Mouse (Mus musculus) ovary, adult 18-20 months (tissue): ENCODE data around the gene Gm10591.
"Not testable (repeated sequence)": the region's sequence is repeated elsewhere in the genome, so short reads cannot be mapped to it uniquely, and the experiment has no call there.

ENCODE experiments used
- DNase-seq: peaks from one replicate; pipeline ENCODE4 v3.0.0; 2022; ENCODE audit warnings: low spot score, mixed read lengths

Gm10591 gene

GRCm38 (mm10) chr4:42611895-42612294 lies at the start of gene Gm10591:
Gene Gm10591 (plus strand): TSS chr4:42612195.
- not testable (repeated sequence) for DNase-seq

GRCm38 (mm10) chr4:42629419-42629818 lies 17.4 kb downstream of the Gm10591 start, which contains the start of gene Gm2564:
Gene Gm2564 (plus strand): TSS chr4:42629719.
- not testable (repeated sequence) for DNase-seq

DNA sequence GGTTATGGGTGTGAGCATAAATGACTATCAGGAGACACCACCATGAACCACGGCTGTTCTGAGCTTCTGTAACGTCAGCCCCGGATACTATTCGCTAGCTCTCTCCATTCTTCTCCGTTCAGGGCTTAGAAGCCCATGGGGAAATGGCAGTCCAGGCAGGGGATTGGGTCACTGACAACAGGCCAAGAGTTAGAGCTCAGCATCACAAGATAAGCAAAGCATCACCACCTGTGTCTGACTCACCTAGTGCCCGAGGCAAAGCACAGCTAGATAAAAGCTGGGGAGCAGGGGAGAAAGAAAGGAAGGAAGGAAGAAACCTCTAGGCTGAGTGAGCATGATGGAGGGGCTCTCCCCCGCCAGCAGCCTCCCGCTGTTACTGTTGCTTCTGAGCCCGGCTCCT lies 43.0 kb downstream of the Gm10591 start, which contains the start of gene Ccl27b:
Gene Ccl27b (plus strand): TSS at position 301 of the 400 bp plus-strand sequence.
- DNase-seq, result not testable (repeated sequence)

DNA sequence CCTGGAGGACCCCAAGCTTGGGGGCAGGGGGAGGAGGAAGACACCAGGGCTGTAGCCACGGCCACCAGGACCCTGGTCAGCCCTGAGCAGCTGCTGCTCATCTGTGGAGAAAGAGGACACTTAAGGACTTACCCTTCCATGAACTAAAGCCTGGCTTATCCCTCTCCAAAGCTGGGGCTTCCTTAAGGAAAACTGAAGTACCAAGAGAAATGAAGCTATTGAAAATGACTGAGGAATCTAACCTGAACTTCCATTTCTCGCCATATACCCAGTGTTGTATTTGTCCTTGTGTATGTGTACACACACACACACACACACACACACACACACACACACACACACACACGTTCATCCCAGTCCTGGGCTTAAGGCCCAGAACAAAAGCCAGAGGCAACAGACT lies 49.8 kb downstream of the Gm10591 start, which contains the start of gene Il11ra2:
Gene Il11ra2 (minus strand): TSS at position 101 of the 400 bp plus-strand sequence.
- DNase-seq, result not testable (repeated sequence)
